Mouse (Mus musculus) G1E (cell line): Measurements from ENCODE around the gene Trex1.

ENCODE experiments used
- CTCF ChIP-seq: IDR thresholded peaks from 2 replicates; pipeline ENCODE4 v1.5.1; 2012; ENCODE audit warnings: low read depth, low read length, inconsistent platforms, mixed read lengths
- GATA1 ChIP-seq: IDR thresholded peaks from 2 replicates; pipeline ENCODE4 v1.6.1; 2012; ENCODE audit warnings: borderline replicate concordance, low read length, inconsistent platforms, mixed read lengths
- POLR2AphosphoS5 ChIP-seq: IDR thresholded peaks from 2 replicates; pipeline ENCODE4 v1.6.1; 2012; ENCODE audit warnings: low read depth, low read length, inconsistent platforms; ENCODE audit not compliant: insufficient replicate concordance
- TAL1 ChIP-seq: conservative IDR thresholded peaks from 2 replicates; pipeline ENCODE4 v1.6.1; 2012; ENCODE audit warnings: low read depth, low read length, inconsistent platforms, mixed read lengths

DNA sequence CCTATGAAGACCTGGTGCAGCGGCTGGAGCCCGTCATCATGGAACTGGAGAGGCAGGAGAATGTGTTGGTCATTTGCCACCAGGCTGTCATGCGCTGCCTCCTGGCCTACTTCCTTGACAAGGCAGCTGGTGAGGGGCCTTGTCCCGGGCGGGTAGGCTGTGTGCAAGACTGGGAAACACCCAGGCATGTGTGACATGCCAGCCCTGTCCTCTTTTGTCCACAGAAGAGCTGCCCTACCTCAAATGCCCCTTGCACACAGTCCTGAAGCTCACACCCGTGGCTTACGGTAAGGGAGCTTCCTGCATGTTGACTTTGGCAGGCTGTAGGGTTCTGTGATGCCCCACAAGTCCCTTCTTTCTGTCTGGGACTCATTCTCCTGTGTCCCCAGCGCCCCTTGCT is 32.0 kb downstream of the Trex1 start:
- no peak for TF ChIP-seq GATA1
- no peak for TF ChIP-seq CTCF
- no peak for TF ChIP-seq TAL1
- no peak for TF ChIP-seq POLR2AphosphoS5
